Mouse (Mus musculus) forebrain, embryonic 14.5 days (tissue): ENCODE data around the gene BC005624. TPM values are rescaled to one million over a fixed set of nuclear protein-coding genes. Genes with fewer than 3 reads are reported as not detected.
A peak's percentile ranks its signal among the peaks of the same experiment; 100 is the strongest.
"Not testable (repeated sequence)": the region's sequence is repeated elsewhere in the genome, so short reads cannot be mapped to it uniquely, and the experiment has no call there.

ENCODE experiments used
- ATAC-seq: fragments of 200-750 bp; cut with Nextera tagmentation; 2 replicates; pipeline ENCODE4 v1.8.0; 2017; ENCODE audit warnings: mild to moderate bottlenecking, moderate library complexity
- DNase-seq: peaks from one replicate; pipeline ENCODE4 v3.0.0-alpha.2; 2015; ENCODE audit warnings: low spot score
- H3K27ac ChIP-seq: fragments of 300-500 bp; sonication (generic); 2 replicates; pipeline ENCODE4 v1.5.1; 2014; ENCODE audit warnings: low read depth, mild to moderate bottlenecking, control low read depth, low read length, moderate library complexity
- H3K27me3 ChIP-seq: fragments of 300-500 bp; sonication (generic); replicated peaks from 2 replicates; pipeline ENCODE4 v1.6.1; 2014; ENCODE audit warnings: low read length, control low read depth, mixed read lengths; ENCODE audit not compliant: control insufficient read depth, insufficient read depth
- H3K36me3 ChIP-seq: fragments of 300-500 bp; sonication (generic); 2 replicates; pipeline ENCODE4 v1.6.1; 2014; ENCODE audit warnings: low read length, control low read depth; ENCODE audit not compliant: control insufficient read depth, insufficient read depth
- H3K4me1 ChIP-seq: fragments of 300-500 bp; sonication (generic); 2 replicates; pipeline ENCODE4 v1.6.1; 2014; ENCODE audit warnings: antibody characterized with exemption, low read length, control low read depth; ENCODE audit not compliant: control insufficient read depth, insufficient read depth
- H3K4me2 ChIP-seq: fragments of 300-500 bp; sonication (generic); 2 replicates; pipeline ENCODE4 v1.6.1; 2014; ENCODE audit warnings: mild to moderate bottlenecking, control low read depth, low read length
- H3K4me3 ChIP-seq: fragments of 300-500 bp; sonication (generic); 2 replicates; pipeline ENCODE4 v1.5.1; 2014; ENCODE audit warnings: low read depth, low read length, control low read depth
- H3K9ac ChIP-seq: fragments of 300-500 bp; sonication (generic); 2 replicates; pipeline ENCODE4 v1.6.1; 2014; ENCODE audit warnings: mild to moderate bottlenecking, low read length, control low read depth, moderate library complexity
- H3K9me3 ChIP-seq: fragments of 300-500 bp; sonication (generic); replicated peaks from 2 replicates; pipeline ENCODE4 v1.6.1; 2016; ENCODE audit warnings: low read length, control low read depth, mixed read lengths; ENCODE audit not compliant: control insufficient read depth
- WGBS: fragments of 180-500 bp; shearing (Covaris S2); extraction: QIAGEN DNeasy Blood & Tissue Kit; methylation state at CpG from one replicate; pipeline ENCODE4 v1.1.7; 2014; 5-methylcytosine and 5-hydroxymethylcytosine counted together
- polyA plus RNA-seq: library from polyadenylated mRNA; unstranded; fragments of >200 nt; fragmentation: Nextera tagmentation; extraction: Ambion mirVana; gene quantifications from 2 replicates; pipeline ENCODE4 v1.2.1, GENCODE M21; 2014

Gene BC005624
- polyA plus RNA-seq, 1 experiment from 2014 or later, result 60.1 TPM

- no peak for DNase-seq
- H3K9ac ChIP-seq, result no peak overlapping the region
- 0 out of 2 replicates have a peak, but pooled peaks cover 2% of the 10 kb centered on the region for H3K4me1 ChIP-seq
- no peaks in the 10 kb centered on the region for H3K9me3 ChIP-seq
- H3K27me3 ChIP-seq, result no peaks in the 10 kb centered on the region
- H3K27ac ChIP-seq, result no peak overlapping the region
- no peak overlapping the region for H3K4me2 ChIP-seq
- no peak for ATAC-seq
- H3K36me3 ChIP-seq, result peaks cover 99% of the 10 kb centered on the region
- H3K4me3 ChIP-seq, result no peak overlapping the region
- whole genome bisulfite sequencing, result 48% methylated on average over 5 of the region's 5 CpGs
Observed at GRCm38 (mm10) chr2:30959856-30960255, 22.1 kb downstream of the BC005624 start.

GRCm38 (mm10) chr2:30958726-30959125 is 23.3 kb downstream of the BC005624 start:
- no peak overlapping the region for H3K9ac ChIP-seq
- H3K27me3 ChIP-seq, result no peaks in the 10 kb centered on the region
- DNase-seq (no peak), ATAC-seq (no peak)
- H3K9me3 ChIP-seq, result no peaks in the 10 kb centered on the region
- peaks cover 11% of the 10 kb centered on the region for H3K4me1 ChIP-seq
- H3K4me3 ChIP-seq, result no peak overlapping the region
- no peak overlapping the region for H3K27ac ChIP-seq
- 96% methylated on average over 14 of the region's 14 CpGs for WGBS
- H3K4me2 ChIP-seq, result no peak overlapping the region
- peaks cover 91% of the 10 kb centered on the region for H3K36me3 ChIP-seq

- no peak overlapping the region for H3K9ac ChIP-seq
Observed at GRCm38 (mm10) chr2:30957511-30957910, 24.5 kb downstream of the BC005624 start.

GRCm38 (mm10) chr2:30954797-30955196 is 27.2 kb downstream of the BC005624 start:
- no peak overlapping the region for H3K4me3 ChIP-seq
- H3K9me3 ChIP-seq, result no peaks in the 10 kb centered on the region
- 82% methylated on average over 6 of the region's 6 CpGs for WGBS
- H3K4me2 ChIP-seq, result peak overlapping the region; percentile 80
- H3K9ac ChIP-seq, result peak overlapping the region; percentile 87; the same call in 1 of the 2 replicates
- peaks cover 18% of the 10 kb centered on the region for H3K4me1 ChIP-seq
- no peaks in the 10 kb centered on the region for H3K27me3 ChIP-seq
- DNase-seq, result no peak
- peaks cover 52% of the 10 kb centered on the region for H3K36me3 ChIP-seq
- H3K27ac ChIP-seq, result no peak overlapping the region
- ATAC-seq, result no peak

More at GRCm38 (mm10) chr2:30957511-30957910, 24.5 kb downstream of the BC005624 start:
- ATAC-seq (no peak), DNase-seq (no peak)
- Histone ChIP-seq H3K36me3 (peaks cover 78% of the 10 kb centered on the region), H3K4me3 (no peak overlapping the region), H3K4me2 (no peak overlapping the region), H3K4me1 (peaks cover 15% of the 10 kb centered on the region), H3K27me3 (no peaks in the 10 kb centered on the region), H3K9me3 (no peaks in the 10 kb centered on the region), H3K27ac (no peak overlapping the region)
- WGBS, result 90% methylated on average over 4 of the region's 4 CpGs

GRCm38 (mm10) chr2:30952824-30953490 is 29.0 kb downstream of the BC005624 start, which contains the start of gene Tor1b:
Gene Tor1b (plus strand): TSS chr2:30952959.
- Histone ChIP-seq H3K36me3 (peaks cover 34% of the 10 kb centered on the region), H3K27me3 (no peaks in the 10 kb centered on the region), H3K4me3 (peak within 1 kb of the TSS; percentile 84), H3K9me3 (no peaks in the 10 kb centered on the region), H3K27ac (peak within 1 kb of the TSS; percentile 86), H3K4me1 (peaks cover 18% of the 10 kb centered on the region), H3K9ac (peak within 1 kb of the TSS; percentile 87), H3K4me2 (peak within 1 kb of the TSS; percentile 80)
- DNase-seq (peak; percentile 98), ATAC-seq (peak; percentile 95)
- WGBS, result under 1% methylated on average over 60 of the region's 60 CpGs

- Histone ChIP-seq H3K4me2 (peak overlapping the region; percentile 80), H3K27me3 (no peaks in the 10 kb centered on the region), H3K36me3 (peaks cover 28% of the 10 kb centered on the region), H3K4me1 (peaks cover 18% of the 10 kb centered on the region), H3K9me3 (no peaks in the 10 kb centered on the region), H3K27ac (peak overlapping the region; percentile 86), H3K4me3 (peak overlapping the region; percentile 84), H3K9ac (peak overlapping the region; percentile 25; the same call in 1 of the 2 replicates)
- 33% methylated on average over 5 of the region's 5 CpGs for WGBS
- no peak for DNase-seq
- ATAC-seq, result no peak
Observed at GRCm38 (mm10) chr2:30952457-30952823, 29.6 kb downstream of the BC005624 start.

- Histone ChIP-seq H3K36me3 (no peaks in the 10 kb centered on the region), H3K27me3 (no peaks in the 10 kb centered on the region), H3K4me3 (no peak overlapping the region), H3K9ac (no peak overlapping the region), H3K9me3 (no peaks in the 10 kb centered on the region), H3K4me2 (peak overlapping the region; percentile 26; the same call in 1 of the 2 replicates), H3K4me1 (no peaks in the 10 kb centered on the region), H3K27ac (no peak overlapping the region)
- WGBS, result 28% methylated on average over 16 of the region's 16 CpGs
- ATAC-seq, result peak; percentile 71; the same call in 1 of the 2 replicates
- DNase-seq, result peak; percentile 88
Observed at GRCm38 (mm10) chr2:30942603-30943011, 39.4 kb downstream of the BC005624 start.

GRCm38 (mm10) chr2:30942116-30942515 is 39.9 kb downstream of the BC005624 start:
- H3K4me2 ChIP-seq, ATAC-seq, H3K36me3 ChIP-seq, H3K4me3 ChIP-seq, H3K9ac ChIP-seq, DNase-seq, H3K9me3 ChIP-seq, H3K27ac ChIP-seq, H3K27me3 ChIP-seq, H3K4me1 ChIP-seq: not testable (repeated sequence)
- WGBS, result 54% methylated on average over 7 of the region's 7 CpGs

GRCm38 (mm10) chr2:30941586-30941985 is 40.4 kb downstream of the BC005624 start:
- Histone ChIP-seq H3K4me1 (no peaks in the 10 kb centered on the region), H3K27me3 (no peaks in the 10 kb centered on the region), H3K9ac (no peak overlapping the region), H3K9me3 (no peaks in the 10 kb centered on the region), H3K27ac (no peak overlapping the region), H3K36me3 (no peaks in the 10 kb centered on the region), H3K4me2 (no peak overlapping the region), H3K4me3 (no peak overlapping the region)
- ATAC-seq, result no peak
- WGBS, result 92% methylated on average over 5 of the region's 5 CpGs
- no peak for DNase-seq
